Mouse (Mus musculus) forebrain, embryonic 12.5 days (tissue): ENCODE results near the gene Foxd1. TPM values are rescaled to one million over a fixed set of nuclear protein-coding genes. Genes with fewer than 3 reads are reported as not detected.
A peak's percentile ranks its signal among the peaks of the same experiment; 100 is the strongest.

Experiments used
- ATAC-seq: fragments of 200-750 bp; cut with Nextera tagmentation; 2 replicates; pipeline ENCODE4 v1.8.0; 2017; ENCODE audit warnings: moderate TSS enrichment; ENCODE audit not compliant: low FRiP score
- H3K27ac ChIP-seq: fragments of 300-500 bp; sonication (generic); 2 replicates; pipeline ENCODE4 v1.5.1; 2016; ENCODE audit warnings: mild to moderate bottlenecking
- H3K27me3 ChIP-seq: fragments of 300-500 bp; sonication (generic); 2 replicates; pipeline ENCODE4 v1.6.1; 2016; ENCODE audit warnings: mild to moderate bottlenecking
- H3K36me3 ChIP-seq: fragments of 300-500 bp; sonication (generic); replicated peaks from 2 replicates; pipeline ENCODE4 v1.6.1; 2016; ENCODE audit warnings: mild to moderate bottlenecking
- H3K4me1 ChIP-seq: fragments of 300-500 bp; sonication (generic); 2 replicates; pipeline ENCODE4 v1.6.1; 2016
- H3K4me2 ChIP-seq: fragments of 300-500 bp; sonication (generic); 2 replicates; pipeline ENCODE4 v1.6.1; 2016; ENCODE audit warnings: mild to moderate bottlenecking, moderate library complexity
- H3K4me3 ChIP-seq: fragments of 300-500 bp; sonication (generic); replicated peaks from 2 replicates; pipeline ENCODE4 v1.5.1; 2016; ENCODE audit warnings: mild to moderate bottlenecking
- H3K9ac ChIP-seq: fragments of 300-500 bp; sonication (generic); 2 replicates; pipeline ENCODE4 v1.6.1; 2016; ENCODE audit warnings: mild to moderate bottlenecking
- H3K9me3 ChIP-seq: fragments of 300-500 bp; sonication (generic); 2 replicates; pipeline ENCODE4 v1.6.1; 2016
- WGBS: fragments of 180-500 bp; shearing (Covaris S2); methylation state at CpG from one replicate; pipeline ENCODE4 v1.1.7; 2016; 5-methylcytosine and 5-hydroxymethylcytosine counted together
- polyA plus RNA-seq: library from polyadenylated mRNA; unstranded; fragments of >200 nt; fragmentation: Nextera tagmentation; extraction: Ambion mirVana; gene quantifications from 2 replicates; pipeline ENCODE4 v1.2.1, GENCODE M21; 2016

Foxd1 gene
- polyA plus RNA-seq, 1 experiment from 2014 or later = 4.2 TPM

GRCm38 (mm10) chr13:98369046-98369445 lies 15.0 kb downstream of the Foxd1 start:
- Histone ChIP-seq H3K4me2 (no peak overlapping the region), H3K36me3 (no peaks in the 10 kb centered on the region), H3K9ac (no peak overlapping the region), H3K27ac (no peak overlapping the region), H3K9me3 (no peaks in the 10 kb centered on the region), H3K4me1 (peaks cover 8% of the 10 kb centered on the region), H3K27me3 (peaks cover 90% of the 10 kb centered on the region), H3K4me3 (no peak overlapping the region)
- ATAC-seq = no peak
- WGBS = 4% methylated on average over 6 of the region's 6 CpGs

GRCm38 (mm10) chr13:98374560-98374959 lies 20.5 kb downstream of the Foxd1 start:
- no peaks in the 10 kb centered on the region for H3K9me3 ChIP-seq
- peaks cover 61% of the 10 kb centered on the region for H3K27me3 ChIP-seq
- no peak overlapping the region for H3K4me3 ChIP-seq
- WGBS = 62% methylated on average over 8 of the region's 8 CpGs
- no peaks in the 10 kb centered on the region for H3K4me1 ChIP-seq
- H3K4me2 ChIP-seq = no peak overlapping the region
- no peaks in the 10 kb centered on the region for H3K36me3 ChIP-seq
- no peak overlapping the region for H3K9ac ChIP-seq
- H3K27ac ChIP-seq = no peak overlapping the region
- no peak for ATAC-seq

GRCm38 (mm10) chr13:98374979-98375378 lies 20.9 kb downstream of the Foxd1 start:
- 64% methylated on average over 3 of the region's 3 CpGs for WGBS
- Histone ChIP-seq H3K27me3 (peaks cover 56% of the 10 kb centered on the region), H3K27ac (no peak overlapping the region), H3K4me3 (no peak overlapping the region), H3K9ac (no peak overlapping the region), H3K9me3 (no peaks in the 10 kb centered on the region), H3K4me1 (no peaks in the 10 kb centered on the region), H3K4me2 (no peak overlapping the region), H3K36me3 (no peaks in the 10 kb centered on the region)
- ATAC-seq = no peak

GRCm38 (mm10) chr13:98377746-98378145 lies 23.7 kb downstream of the Foxd1 start:
- H3K4me1 ChIP-seq = no peaks in the 10 kb centered on the region
- no peak overlapping the region for H3K27ac ChIP-seq
- no peak for ATAC-seq
- peaks cover 40% of the 10 kb centered on the region for H3K27me3 ChIP-seq
- H3K36me3 ChIP-seq = no peaks in the 10 kb centered on the region
- no peak overlapping the region for H3K4me3 ChIP-seq
- no peaks in the 10 kb centered on the region for H3K9me3 ChIP-seq
- H3K9ac ChIP-seq = no peak overlapping the region
- H3K4me2 ChIP-seq = no peak overlapping the region
- WGBS = 89% methylated on average over 3 of the region's 3 CpGs

- ATAC-seq = no peak
- Histone ChIP-seq H3K9me3 (peaks cover 7% of the 10 kb centered on the region; the same call in 1 of the 2 replicates), H3K36me3 (no peaks in the 10 kb centered on the region), H3K4me2 (no peak overlapping the region), H3K4me1 (no peaks in the 10 kb centered on the region), H3K27ac (no peak overlapping the region), H3K9ac (no peak overlapping the region), H3K27me3 (peaks cover 27% of the 10 kb centered on the region; the same call in 1 of the 2 replicates), H3K4me3 (no peak overlapping the region)
- WGBS = 88% methylated on average over 4 of the region's 4 CpGs
Measured at GRCm38 (mm10) chr13:98382751-98383150, 28.7 kb downstream of the Foxd1 start.

GRCm38 (mm10) chr13:98383911-98384498 lies 30.0 kb downstream of the Foxd1 start:
- H3K9ac ChIP-seq = no peak overlapping the region
- no peak for ATAC-seq
- H3K4me2 ChIP-seq = no peak overlapping the region
- no peak overlapping the region for H3K4me3 ChIP-seq
- H3K4me1 ChIP-seq = no peaks in the 10 kb centered on the region
- no peak overlapping the region for H3K27ac ChIP-seq
- peaks cover 7% of the 10 kb centered on the region; the same call in 1 of the 2 replicates for H3K9me3 ChIP-seq
- H3K27me3 ChIP-seq = peaks cover 39% of the 10 kb centered on the region
- WGBS = 92% methylated on average over 16 of the region's 16 CpGs
- H3K36me3 ChIP-seq = no peaks in the 10 kb centered on the region

- Histone ChIP-seq H3K4me2 (no peak overlapping the region), H3K9me3 (peaks cover 7% of the 10 kb centered on the region; the same call in 1 of the 2 replicates), H3K4me3 (no peak overlapping the region), H3K27me3 (peaks cover 55% of the 10 kb centered on the region), H3K4me1 (peaks cover 7% of the 10 kb centered on the region), H3K27ac (no peak overlapping the region), H3K9ac (no peak overlapping the region), H3K36me3 (no peaks in the 10 kb centered on the region)
- no peak for ATAC-seq
- 79% methylated on average over 2 of the region's 2 CpGs for WGBS
Measured at GRCm38 (mm10) chr13:98385877-98386276, 31.8 kb downstream of the Foxd1 start.

GRCm38 (mm10) chr13:98389092-98389491 lies 35.0 kb downstream of the Foxd1 start:
- H3K27ac ChIP-seq = no peak overlapping the region
- no peak overlapping the region for H3K9ac ChIP-seq
- peaks cover 17% of the 10 kb centered on the region for H3K4me1 ChIP-seq
- peaks cover 7% of the 10 kb centered on the region; the same call in 1 of the 2 replicates for H3K9me3 ChIP-seq
- ATAC-seq = no peak
- no peak overlapping the region for H3K4me3 ChIP-seq
- 57% methylated on average over 1 of the region's 1 CpGs for WGBS
- no peak overlapping the region for H3K4me2 ChIP-seq
- peaks cover 75% of the 10 kb centered on the region for H3K27me3 ChIP-seq
- no peaks in the 10 kb centered on the region for H3K36me3 ChIP-seq

- Histone ChIP-seq H3K27me3 (peaks cover 77% of the 10 kb centered on the region), H3K36me3 (no peaks in the 10 kb centered on the region), H3K9me3 (peaks cover 7% of the 10 kb centered on the region; the same call in 1 of the 2 replicates), H3K4me2 (peak overlapping the region; percentile 66), H3K9ac (no peak overlapping the region), H3K27ac (no peak overlapping the region), H3K4me1 (peaks cover 17% of the 10 kb centered on the region), H3K4me3 (peak overlapping the region; percentile 44; the same call in 1 of the 2 replicates)
- no peak for ATAC-seq
- 11% methylated on average over 6 of the region's 6 CpGs for WGBS
Measured at GRCm38 (mm10) chr13:98390363-98390762, 36.3 kb downstream of the Foxd1 start.

- ATAC-seq = peak; percentile 58; the same call in 1 of the 2 replicates
- no peaks in the 10 kb centered on the region for H3K36me3 ChIP-seq
- H3K27me3 ChIP-seq = peaks cover 77% of the 10 kb centered on the region
- H3K9ac ChIP-seq = peak overlapping the region; percentile 49; the same call in 1 of the 2 replicates
- H3K4me2 ChIP-seq = peak overlapping the region; percentile 66
- peak overlapping the region; percentile 44 for H3K4me3 ChIP-seq
- H3K9me3 ChIP-seq = peaks cover 6% of the 10 kb centered on the region; the same call in 1 of the 2 replicates
- peaks cover 17% of the 10 kb centered on the region for H3K4me1 ChIP-seq
- H3K27ac ChIP-seq = peak overlapping the region; percentile 5; the same call in 1 of the 2 replicates
- WGBS = under 1% methylated on average over 68 of the region's 68 CpGs
Measured at GRCm38 (mm10) chr13:98390771-98391634, 37.0 kb downstream of the Foxd1 start.

GRCm38 (mm10) chr13:98391635-98391990 lies 37.6 kb downstream of the Foxd1 start:
- 4% methylated on average over 4 of the region's 4 CpGs for WGBS
- H3K4me1 ChIP-seq = peaks cover 17% of the 10 kb centered on the region
- H3K27me3 ChIP-seq = peaks cover 73% of the 10 kb centered on the region
- H3K9me3 ChIP-seq = no peaks in the 10 kb centered on the region
- H3K27ac ChIP-seq = no peak overlapping the region
- no peak for ATAC-seq
- peak overlapping the region; percentile 44; the same call in 1 of the 2 replicates for H3K4me3 ChIP-seq
- H3K36me3 ChIP-seq = no peaks in the 10 kb centered on the region
- peak overlapping the region; percentile 66 for H3K4me2 ChIP-seq
- H3K9ac ChIP-seq = no peak overlapping the region

GRCm38 (mm10) chr13:98392031-98392430 lies 38.0 kb downstream of the Foxd1 start:
- H3K4me1 ChIP-seq = peaks cover 17% of the 10 kb centered on the region
- H3K27ac ChIP-seq = no peak overlapping the region
- ATAC-seq = no peak

More at GRCm38 (mm10) chr13:98392031-98392430, 38.0 kb downstream of the Foxd1 start:
- Histone ChIP-seq H3K4me3 (no peak overlapping the region), H3K4me2 (no peak overlapping the region), H3K27me3 (peaks cover 70% of the 10 kb centered on the region), H3K36me3 (no peaks in the 10 kb centered on the region), H3K9ac (no peak overlapping the region), H3K9me3 (no peaks in the 10 kb centered on the region)
- 19% methylated on average over 6 of the region's 6 CpGs for WGBS
